Mouse (Mus musculus): ENCODE results near the gene Rasgrp4. TPM values are rescaled to one million over a fixed set of nuclear protein-coding genes. Genes with fewer than 3 reads are reported as not detected.
"Not testable (repeated sequence)": the region's sequence is repeated elsewhere in the genome, so short reads cannot be mapped to it uniquely, and the experiment has no call there.

Gene Rasgrp4
- total RNA-seq, 2 experiments from 2014 or later: 3.4 to 3.5 TPM

- no peak for ATAC-seq (replicated peaks; ENCODE audit: low FRiP score, poor library complexity, severe bottlenecking)
These were observed 37.0 kb downstream of the Rasgrp4 start for GRCm38 (mm10) chr7:29171562-29172097.

DNA sequence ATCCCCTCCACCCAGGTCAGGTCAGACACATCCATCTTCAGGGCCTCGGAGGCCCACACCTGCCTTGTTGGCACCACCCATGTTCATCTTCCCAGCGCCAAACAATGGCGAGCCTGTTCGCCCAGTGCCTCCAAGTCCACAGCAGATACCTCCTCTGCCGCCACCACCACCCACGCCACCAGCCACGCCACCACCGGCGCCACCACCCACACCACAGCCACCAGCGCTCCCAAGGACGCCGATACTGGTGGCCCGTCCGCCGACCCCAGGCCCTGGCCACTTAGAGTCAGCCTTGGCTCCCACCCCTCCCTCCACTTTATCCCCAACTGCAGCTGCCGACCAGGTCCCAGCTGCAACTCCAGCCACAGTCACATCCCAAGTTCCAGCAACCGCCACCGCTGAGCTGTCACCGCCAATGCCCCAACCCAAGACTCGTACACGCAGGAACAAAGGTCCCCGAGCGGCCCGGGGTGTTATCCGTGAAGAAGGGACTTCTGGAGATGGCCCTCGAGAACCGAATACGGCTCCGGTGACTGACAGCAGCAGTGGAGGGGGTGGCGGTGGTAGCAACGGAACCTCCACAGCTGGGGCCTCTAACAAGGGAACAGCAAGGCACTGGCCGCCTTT lies 37.9 kb downstream of the Rasgrp4 start:
- no peak for ATAC-seq (replicated peaks; ENCODE audit: low FRiP score, poor library complexity, severe bottlenecking)

GRCm38 (mm10) chr7:29178106-29178505 lies 43.5 kb downstream of the Rasgrp4 start:
- no peak for ATAC-seq (replicated peaks; ENCODE audit: low FRiP score, poor library complexity, severe bottlenecking)

GRCm38 (mm10) chr7:29179323-29179722 lies 44.7 kb downstream of the Rasgrp4 start:
- no peak for ATAC-seq (replicated peaks; ENCODE audit: low FRiP score, poor library complexity, severe bottlenecking)

GRCm38 (mm10) chr7:29180077-29180853 lies 45.6 kb downstream of the Rasgrp4 start, which contains the start of gene Psmd8:
Gene Psmd8 (minus strand): TSS chr7:29180701.
- peak; percentile 98 for ATAC-seq (replicated peaks; ENCODE audit: low FRiP score, poor library complexity, severe bottlenecking)

GRCm38 (mm10) chr7:29180854-29181236 lies 46.2 kb downstream of the Rasgrp4 start:
- ATAC-seq (replicated peaks; ENCODE audit: low FRiP score, poor library complexity, severe bottlenecking): no peak

DNA sequence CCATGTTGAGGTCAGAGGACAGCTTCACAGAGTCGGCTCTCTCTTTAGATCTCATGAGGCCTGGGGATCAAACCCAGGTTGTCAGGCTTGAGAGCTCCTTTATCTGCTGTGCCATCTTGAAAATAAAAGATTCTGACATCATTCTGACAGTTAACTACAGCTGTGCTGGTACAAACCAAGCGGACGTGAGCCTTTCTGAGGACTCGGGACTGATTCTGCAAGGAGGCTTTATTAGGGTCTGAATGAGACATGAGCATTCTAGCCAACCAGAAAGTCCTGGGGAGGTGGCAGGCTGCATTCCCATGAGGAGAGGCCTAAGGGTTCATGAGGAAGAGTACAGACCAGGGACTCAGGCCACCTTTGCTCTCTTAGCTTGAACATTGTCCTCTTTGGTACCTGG lies 46.7 kb downstream of the Rasgrp4 start:
- ATAC-seq (replicated peaks; ENCODE audit: low FRiP score, poor library complexity, severe bottlenecking): not testable (repeated sequence)

DNA sequence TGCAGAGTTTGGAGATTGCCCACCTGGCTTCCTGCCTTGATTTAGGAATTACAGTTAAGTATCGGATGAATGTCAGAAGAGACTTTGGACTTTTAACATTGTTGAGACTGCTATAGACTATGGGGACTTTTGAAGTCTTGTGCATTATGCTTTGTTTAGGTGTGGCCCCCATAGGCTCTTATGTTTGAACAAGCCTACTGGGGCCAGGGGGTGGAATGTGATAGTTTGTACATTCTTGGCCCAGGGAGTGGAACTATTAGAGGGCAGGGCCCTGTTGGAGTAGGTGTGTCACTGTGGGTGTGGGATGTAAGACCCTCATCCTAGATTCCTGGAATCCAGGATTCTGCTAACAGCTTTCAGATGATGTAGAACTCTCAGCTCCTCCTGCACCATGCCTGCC lies 59.6 kb downstream of the Rasgrp4 start:
- ATAC-seq (replicated peaks; ENCODE audit: low FRiP score, poor library complexity, severe bottlenecking): not testable (repeated sequence)

DNA sequence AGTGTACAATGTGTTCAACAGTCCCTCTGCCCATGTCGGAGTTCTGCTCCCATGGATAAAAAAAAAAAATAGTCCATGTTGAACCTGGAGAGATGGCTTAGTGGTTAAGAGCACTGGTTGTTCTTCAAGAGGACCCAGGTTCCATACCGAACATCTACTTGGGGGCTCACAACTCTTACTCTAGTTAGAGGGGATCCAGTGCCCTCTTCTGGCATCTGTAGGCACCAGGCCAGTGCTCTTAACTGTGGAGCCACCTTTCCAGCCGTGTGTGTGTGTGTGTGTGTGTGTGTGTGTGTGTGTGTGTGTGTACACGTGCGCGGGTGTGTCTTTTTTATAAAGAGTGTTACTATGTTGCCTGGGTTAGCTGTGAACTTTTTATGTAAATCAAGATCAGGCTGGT lies 67.9 kb downstream of the Rasgrp4 start:
- no peak for ATAC-seq (replicated peaks; ENCODE audit: low FRiP score, poor library complexity, severe bottlenecking)

Other genes with a start within 250 kb of the Rasgrp4 start
- 170 and 189 TPM in 2 replicates for gene Actn4, start 172.5 kb upstream of the Rasgrp4 start, total RNA-seq (2015; ENCODE audit: low replicate concordance)
- gene Actn4, start 172.5 kb upstream of the Rasgrp4 start, total RNA-seq (2017; ENCODE audit: low replicate concordance): 173 and 197 TPM in 2 replicates
- 83.8 and 161 TPM in 2 replicates for gene Eif3k, start 153.0 kb upstream of the Rasgrp4 start, total RNA-seq (2015; ENCODE audit: low replicate concordance)
- 81.5 and 115 TPM in 2 replicates for gene Eif3k, start 153.0 kb upstream of the Rasgrp4 start, total RNA-seq (2017; ENCODE audit: low replicate concordance)
- gene Map4k1, start 152.8 kb upstream of the Rasgrp4 start, total RNA-seq (2015; ENCODE audit: low replicate concordance): 13.0 and 23.1 TPM in 2 replicates
- 7.3 and 7.9 TPM in 2 replicates for gene Map4k1, start 152.8 kb upstream of the Rasgrp4 start, total RNA-seq (2017; ENCODE audit: low replicate concordance)
- under 0.01 TPM in 1 of 2 replicates, not detected in the other for gene Ryr1, start 9.7 kb upstream of the Rasgrp4 start, total RNA-seq (2015; ENCODE audit: low replicate concordance)
- not detected in 2 replicates for gene Ryr1, start 9.7 kb upstream of the Rasgrp4 start, total RNA-seq (2017; ENCODE audit: low replicate concordance)
- gene Fam98c, start 21.4 kb downstream of the Rasgrp4 start, total RNA-seq (2015; ENCODE audit: low replicate concordance): 6.3 and 13.3 TPM in 2 replicates
- gene Fam98c, start 21.4 kb downstream of the Rasgrp4 start, total RNA-seq (2017; ENCODE audit: low replicate concordance): 2.2 and 2.7 TPM in 2 replicates
- gene Ggn, start 35.4 kb downstream of the Rasgrp4 start, total RNA-seq (2015; ENCODE audit: low replicate concordance): not detected in 2 replicates
- gene Ggn, start 35.4 kb downstream of the Rasgrp4 start, total RNA-seq (2017; ENCODE audit: low replicate concordance): not detected in 2 replicates
- gene Spred3, start 35.6 kb downstream of the Rasgrp4 start, total RNA-seq (2015; ENCODE audit: low replicate concordance): 0.72 and 3.4 TPM in 2 replicates
- 1.3 and 3.0 TPM in 2 replicates for gene Spred3, start 35.6 kb downstream of the Rasgrp4 start, total RNA-seq (2017; ENCODE audit: low replicate concordance)
- 85.4 and 103 TPM in 2 replicates for gene Psmd8, start 45.9 kb downstream of the Rasgrp4 start, total RNA-seq (2015; ENCODE audit: low replicate concordance)
- gene Psmd8, start 45.9 kb downstream of the Rasgrp4 start, total RNA-seq (2017; ENCODE audit: low replicate concordance): 66.3 and 68.3 TPM in 2 replicates
- gene Catsperg1, start 79.2 kb downstream of the Rasgrp4 start, total RNA-seq (2015; ENCODE audit: low replicate concordance): not detected in 2 replicates
- gene Catsperg1, start 79.2 kb downstream of the Rasgrp4 start, total RNA-seq (2017; ENCODE audit: low replicate concordance): not detected in 2 replicates
- 1.1 and 4.2 TPM in 2 replicates for gene Kcnk6, start 97.7 kb downstream of the Rasgrp4 start, total RNA-seq (2015; ENCODE audit: low replicate concordance)
- gene Kcnk6, start 97.7 kb downstream of the Rasgrp4 start, total RNA-seq (2017; ENCODE audit: low replicate concordance): 3.0 and 9.5 TPM in 2 replicates
- 8.0 and 14.8 TPM in 2 replicates for gene Yif1b, start 103.5 kb downstream of the Rasgrp4 start, total RNA-seq (2015; ENCODE audit: low replicate concordance)
- 5.6 and 6.9 TPM in 2 replicates for gene Yif1b, start 103.5 kb downstream of the Rasgrp4 start, total RNA-seq (2017; ENCODE audit: low replicate concordance)
- gene 2200002D01Rik, start 113.6 kb downstream of the Rasgrp4 start, total RNA-seq (2015; ENCODE audit: low replicate concordance): not detected in 2 replicates
- gene 2200002D01Rik, start 113.6 kb downstream of the Rasgrp4 start, total RNA-seq (2017; ENCODE audit: low replicate concordance): not detected in 2 replicates
- 4.2 and 7.9 TPM in 2 replicates for gene Spint2, start 147.1 kb downstream of the Rasgrp4 start, total RNA-seq (2015; ENCODE audit: low replicate concordance)
- 3.0 TPM in 1 of 2 replicates, not detected in the other for gene Spint2, start 147.1 kb downstream of the Rasgrp4 start, total RNA-seq (2017; ENCODE audit: low replicate concordance)
- not detected in 2 replicates for gene Ppp1r14a, start 154.5 kb downstream of the Rasgrp4 start, total RNA-seq (2015; ENCODE audit: low replicate concordance)
- not detected in 2 replicates for gene Ppp1r14a, start 154.5 kb downstream of the Rasgrp4 start, total RNA-seq (2017; ENCODE audit: low replicate concordance)
- not detected in 2 replicates for gene Dpf1, start 169.1 kb downstream of the Rasgrp4 start, total RNA-seq (2015; ENCODE audit: low replicate concordance)
- not detected in 2 replicates for gene Dpf1, start 169.1 kb downstream of the Rasgrp4 start, total RNA-seq (2017; ENCODE audit: low replicate concordance)